In the genomic region with DNA sequence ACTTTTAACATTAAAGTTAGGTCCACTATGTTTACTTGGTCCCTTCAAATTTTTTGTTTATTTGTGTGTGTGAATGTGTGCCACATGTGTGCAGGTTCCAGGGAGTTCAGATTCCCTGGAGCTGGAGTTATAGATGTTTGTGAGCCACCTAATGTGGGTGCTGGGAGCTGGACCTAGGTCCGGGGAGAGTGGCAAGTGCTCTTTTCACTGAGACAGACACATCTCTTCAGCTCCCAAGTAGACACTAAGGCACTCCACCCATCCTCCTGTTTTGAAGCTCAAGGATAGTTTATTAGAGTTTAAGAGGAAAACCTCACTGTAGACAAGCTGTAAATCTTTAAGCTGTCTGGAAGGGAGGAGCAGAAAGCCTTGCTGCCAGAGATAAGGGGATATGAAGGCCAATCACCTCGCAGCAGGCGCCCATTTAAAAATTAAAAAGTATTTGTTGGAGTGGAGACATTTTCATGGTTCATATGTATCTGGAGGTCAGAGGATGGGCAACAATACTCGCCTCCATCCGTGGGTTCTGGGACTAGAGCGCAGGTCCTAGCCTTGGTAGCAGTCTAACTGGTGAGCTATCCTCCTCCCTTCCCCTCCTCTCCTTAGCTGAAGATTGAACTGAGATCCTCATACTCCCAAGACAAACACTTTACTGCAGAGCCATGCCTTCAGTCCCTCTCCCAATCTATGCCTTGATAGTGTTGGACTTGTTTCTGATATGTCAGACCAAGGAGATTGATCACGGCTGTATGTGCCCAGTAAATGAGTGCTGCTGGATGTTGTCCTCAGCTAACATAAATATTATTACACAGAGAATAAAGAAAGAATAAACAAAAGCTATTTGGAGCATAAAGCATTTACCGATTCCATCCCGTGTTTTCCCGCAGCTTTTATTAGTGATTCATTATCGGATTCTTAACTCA, we compare ENCODE assay signal across 8 mouse cellular contexts. TPM values are rescaled to one million over a fixed set of nuclear protein-coding genes. Genes with fewer than 3 reads are reported as not detected.
DNase-seq lines count a peak whose midpoint lies in the region; ATAC-seq lines count a peak whose summit lies in the region.

No protein-coding gene starts in this region.

- peak overlapping the region in 1 of 2 experiments; percentile 92; a peak in 1 of 4 replicates for H3K27ac ChIP-seq in heart, embryonic 14.5 days (replicated peaks in 1 of 2; ENCODE audit: control insufficient read depth in 1 of 2, insufficient read depth in 1 of 2, low read depth in 2 of 2, low read length in 2 of 2)
- peak overlapping the region; percentile 90 for H3K27ac ChIP-seq in liver, embryonic 11.5 days (ENCODE audit: low read depth, low read length)

- peak overlapping the region in 1 of 2 experiments; percentile 74; a peak in 1 of 4 replicates for H3K4me3 ChIP-seq in heart, embryonic 14.5 days (ENCODE audit: control insufficient read depth in 1 of 2, insufficient read depth in 1 of 2, low read depth in 1 of 2, low read length in 2 of 2)
- peak overlapping the region; percentile 92 for H3K4me3 ChIP-seq in erythroblast, embryonic 14.5 days (replicated peaks)
- peak overlapping the region; percentile 73 for H3K4me3 ChIP-seq in liver, embryonic 11.5 days (ENCODE audit: low read depth, low read length)

- peak overlapping the region; percentile 83; the same call in 1 of the 2 replicates for H3K9ac ChIP-seq in heart, embryonic 14.5 days (ENCODE audit: low read length)
- H3K9ac ChIP-seq in liver, embryonic 11.5 days (ENCODE audit: low read depth, low read length) = peak overlapping the region; percentile 80

- WGBS in heart, embryonic 14.5 days = 50% methylated on average over 11 of the region's 11 CpGs
- 29% methylated on average over 11 of the region's 11 CpGs for WGBS in liver, embryonic 11.5 days

- no peak for ATAC-seq in heart, embryonic 14.5 days (ENCODE audit: insufficient number of reproducible peaks, insufficient read depth, low FRiP score, low read depth)
- peak; percentile 43 for ATAC-seq in liver, embryonic 11.5 days (replicated peaks; ENCODE audit: low FRiP score)

- H3K9me3 ChIP-seq in heart, embryonic 14.5 days (ENCODE audit: control insufficient read depth, low read length) = no peaks in the 10 kb centered on the region
- no peaks in the 10 kb centered on the region for H3K9me3 ChIP-seq in erythroblast, embryonic 14.5 days (ENCODE audit: control insufficient read depth, low read length)
- H3K9me3 ChIP-seq in liver, embryonic 11.5 days (ENCODE audit: control insufficient read depth, low read length) = no peaks in the 10 kb centered on the region

- peak overlapping the region; percentile 66 for H3K4me2 ChIP-seq in heart, embryonic 14.5 days (ENCODE audit: low read length)
- H3K4me2 ChIP-seq in liver, embryonic 11.5 days = peak overlapping the region; percentile 85

- H3K4me1 ChIP-seq in heart, embryonic 14.5 days (ENCODE audit: control insufficient read depth in 2 of 2, insufficient read depth in 2 of 2, low read length in 2 of 2) = peaks cover 10 to 49% of the 10 kb centered on the region in 2 experiments
- peaks cover 79% of the 10 kb centered on the region for H3K4me1 ChIP-seq in erythroblast, embryonic 14.5 days (ENCODE audit: control insufficient read depth)
- peaks cover 46% of the 10 kb centered on the region for H3K4me1 ChIP-seq in liver, embryonic 11.5 days (replicated peaks; ENCODE audit: control insufficient read depth, insufficient read depth, low read length)

- no peak for DNase-seq in heart, postnatal 4 days
- peak; percentile 72 for DNase-seq in MEL-GATA-1-ER (ENCODE audit: extremely low read depth, low read depth)
- peak; percentile 55 for DNase-seq in liver, embryonic 11.5 days (ENCODE audit: low spot score)
- DNase-seq in layer of hippocampus, postnatal 10 days (ENCODE audit: low spot score in 2 of 2) = no peak
- no peak for DNase-seq in thymus, adult 18-20 months
- DNase-seq in kidney, postnatal 36 days = no peak

- no peaks in the 10 kb centered on the region for H3K36me3 ChIP-seq in heart, embryonic 14.5 days (ENCODE audit: control insufficient read depth, insufficient read depth, low read length)
- H3K36me3 ChIP-seq in erythroblast, embryonic 14.5 days (ENCODE audit: control insufficient read depth) = peaks cover 2% of the 10 kb centered on the region; the same call in 1 of the 2 replicates
- no peaks in the 10 kb centered on the region; the same call in 1 of the 2 replicates for H3K36me3 ChIP-seq in liver, embryonic 11.5 days (ENCODE audit: control insufficient read depth, insufficient read depth, low read length)

- no peaks in the 10 kb centered on the region for H3K27me3 ChIP-seq in heart, embryonic 14.5 days (ENCODE audit: control insufficient read depth, insufficient read depth, low read length)
- H3K27me3 ChIP-seq in erythroblast, embryonic 14.5 days (ENCODE audit: control insufficient read depth) = no peaks in the 10 kb centered on the region
- H3K27me3 ChIP-seq in liver, embryonic 11.5 days (replicated peaks; ENCODE audit: control insufficient read depth, insufficient read depth, low read length) = no peaks in the 10 kb centered on the region

RNA-seq across cellular contexts. Expression of a gene that starts 22.3 kb away (rescaled TPM):
- 250 and 263 TPM in 2 replicates for polyA plus RNA-seq in heart, embryonic 14.5 days (2014; fragmentation: Nextera tagmentation; extraction: Ambion mirVana)
- total RNA-seq in heart, postnatal 4 days (2021) = 100 to 1,000 TPM; 142 to 149 TPM
- polyA plus RNA-seq in erythroblast, embryonic 14.5 days (2012) = 0.38 and 1.0 TPM in 2 replicates
- polyA plus RNA-seq in liver, embryonic 11.5 days (2014; fragmentation: Nextera tagmentation; extraction: Ambion mirVana) = 253 and 276 TPM in 2 replicates
- 10 to 100 TPM; 70.3 to 70.6 TPM for total RNA-seq in layer of hippocampus, postnatal 10 days (2021)

RNA-seq across cellular contexts. Expression of a gene that starts 22.4 kb away (rescaled TPM):
- polyA plus RNA-seq in heart, embryonic 14.5 days (2014; fragmentation: Nextera tagmentation; extraction: Ambion mirVana) = 63.2 and 72.3 TPM in 2 replicates
- total RNA-seq in heart, postnatal 4 days (2021) = 10 to 100 TPM; 75.5 to 79.0 TPM
- polyA plus RNA-seq in erythroblast, embryonic 14.5 days (2012) = 0.24 and 0.28 TPM in 2 replicates
- 55.7 and 75.0 TPM in 2 replicates for polyA plus RNA-seq in liver, embryonic 11.5 days (2014; fragmentation: Nextera tagmentation; extraction: Ambion mirVana)
- 10 to 100 TPM; 81.8 to 86.9 TPM for total RNA-seq in layer of hippocampus, postnatal 10 days (2021)

Comparison
In these comparisons a context has a peak if more than half of its experiments do, and no peak if none do; other contexts are left out.
1. DNase-seq: peak in MEL-GATA-1-ER (single experiment) and liver, embryonic 11.5 days (single experiment); none in heart, postnatal 4 days (single experiment), layer of hippocampus, postnatal 10 days (0 of 2), thymus, adult 18-20 months (0 of 2) and kidney, postnatal 36 days (0 of 2).
2. RNA of a gene that starts 22.3 kb away (polyA plus RNA-seq): 253 to 276 TPM in liver, embryonic 11.5 days and 250 to 263 TPM in heart, embryonic 14.5 days; 0.38 to 1.0 TPM in erythroblast, embryonic 14.5 days; every median in the first group is over 100 times any median in the second.
3. RNA of a gene that starts 22.4 kb away (polyA plus RNA-seq): 63.2 to 72.3 TPM in heart, embryonic 14.5 days and 55.7 to 75.0 TPM in liver, embryonic 11.5 days; 0.24 to 0.28 TPM in erythroblast, embryonic 14.5 days; every median in the first group is over 10 times any median in the second.